In genomic region chr5:135632117-135632796, GRCm38 (mm10) we compare ENCODE assay signal across 8 mouse cellular contexts. TPM values are rescaled to one million over a fixed set of nuclear protein-coding genes. Genes with fewer than 3 reads are reported as not detected.
A peak's percentile ranks its signal among the peaks of the same experiment; 100 is the strongest.
DNase-seq lines count a peak whose midpoint lies in the region; ATAC-seq and TF ChIP-seq lines count a peak whose summit lies in the region.

Gene Rhbdd2, plus strand, starts transcription at chr5:135632618.

- in situ Hi-C loops in Patski (cut with MboI; ENCODE audit: low pct_unique_long_range_greater_than_20kb), result loop anchor here (5.0 kb wide), 1 partner anchor 55 kb away; no protein-coding TSS in a partner anchor

- H3K36me3 ChIP-seq in hindbrain, embryonic 13.5 days, result peaks cover 23% of the 10 kb centered on the region

- H3K9me3 ChIP-seq in hindbrain, embryonic 13.5 days, result no peaks in the 10 kb centered on the region

- WGBS in hindbrain, embryonic 13.5 days, result 11% methylated on average over 30 of the region's 30 CpGs

- H3K4me2 ChIP-seq in hindbrain, embryonic 13.5 days, result peak within 1 kb of the TSS; percentile 76

- DNase-seq in Patski (ENCODE audit: low read depth, low spot score), result peak; percentile 67
- DNase-seq in cerebellum, postnatal 14 days, result peak; percentile 99
- DNase-seq in frontal cortex, postnatal 14 days (ENCODE audit: low spot score in 2 of 2), result peak; percentile 90 to 93
- peak; percentile 85 to 87 for DNase-seq in layer of hippocampus, postnatal 25 days (ENCODE audit: extremely low spot score in 1 of 2, low spot score in 1 of 2)
- peak; percentile 98 for DNase-seq in lung, postnatal 25 days (ENCODE audit: low spot score)
- peak; percentile 96 for DNase-seq in retina, embryonic 14.5 days (ENCODE audit: low spot score)
- peak; percentile 98 for DNase-seq in thymus, postnatal 4 days

- peak within 1 kb of the TSS; percentile 82 for H3K4me3 ChIP-seq in hindbrain, embryonic 13.5 days

- H3K27me3 ChIP-seq in Patski, result no peaks in the 10 kb centered on the region
- no peaks in the 10 kb centered on the region for H3K27me3 ChIP-seq in hindbrain, embryonic 13.5 days

- POLR2A ChIA-PET in Patski (lab: Charles Lee), result interaction anchor here (0.9 kb wide), 1 partner anchor 10 kb away, joined by 3 read pairs; no protein-coding TSS in a partner anchor

- peak within 1 kb of the TSS; percentile 96 for H3K27ac ChIP-seq in hindbrain, embryonic 13.5 days

- TF ChIP-seq CTCF in Patski (IDR thresholded peaks at IDR 0.05), result no peak

- CTCF ChIA-PET in Patski (lab: Charles Lee), result no interaction called here

- peak within 1 kb of the TSS; percentile 90 for H3K9ac ChIP-seq in hindbrain, embryonic 13.5 days

- ATAC-seq in Patski, result peak; percentile 93
- peak; percentile 99 for ATAC-seq in hindbrain, embryonic 13.5 days (ENCODE audit: low FRiP score)

- peaks cover 19% of the 10 kb centered on the region for H3K4me1 ChIP-seq in hindbrain, embryonic 13.5 days (replicated peaks)

RNA-seq across cellular contexts. Expression of gene Rhbdd2, which starts in this region (rescaled TPM):
- 36.7 TPM for polyA plus RNA-seq in Patski (2021)
- polyA plus RNA-seq in hindbrain, embryonic 13.5 days (2015; fragmentation: Nextera tagmentation; extraction: Ambion mirVana), result 85.3 and 89.3 TPM in 2 replicates
- total RNA-seq in layer of hippocampus, postnatal 25 days (2021), result 10 to 100 TPM; 80.1 to 81.0 TPM

Comparison
In these comparisons a context has a peak if more than half of its experiments do, and no peak if none do; other contexts are left out.
1. Peak in every context shown above with its lines: DNase-seq, ATAC-seq, H3K4me3 ChIP-seq and H3K27ac ChIP-seq.